Mouse (Mus musculus): ENCODE results near the gene Prox2.

Gene Prox2

DNA sequence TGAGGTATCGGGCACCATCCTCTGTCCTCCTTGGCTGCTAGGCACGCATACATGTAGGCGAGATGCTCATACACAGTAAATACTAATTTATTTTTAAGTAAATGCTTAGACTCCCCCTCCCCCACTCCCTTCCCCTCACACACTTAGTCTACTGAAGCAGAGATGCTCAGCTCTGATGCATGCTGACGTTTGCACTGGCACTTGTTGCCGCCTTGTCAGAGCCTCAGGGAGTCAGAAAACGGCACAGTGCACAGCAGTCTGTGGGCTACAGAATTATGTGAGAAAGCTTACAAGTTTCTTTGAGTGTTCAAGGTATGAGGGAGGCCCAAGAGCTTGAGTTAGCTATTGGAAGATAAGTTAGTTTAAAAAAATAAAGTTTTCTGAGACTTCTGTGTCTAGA, 20.8 kb upstream of the Prox2 start:
- DNase-seq (ENCODE audit: low read depth, low spot score) = peak; percentile 60

DNA sequence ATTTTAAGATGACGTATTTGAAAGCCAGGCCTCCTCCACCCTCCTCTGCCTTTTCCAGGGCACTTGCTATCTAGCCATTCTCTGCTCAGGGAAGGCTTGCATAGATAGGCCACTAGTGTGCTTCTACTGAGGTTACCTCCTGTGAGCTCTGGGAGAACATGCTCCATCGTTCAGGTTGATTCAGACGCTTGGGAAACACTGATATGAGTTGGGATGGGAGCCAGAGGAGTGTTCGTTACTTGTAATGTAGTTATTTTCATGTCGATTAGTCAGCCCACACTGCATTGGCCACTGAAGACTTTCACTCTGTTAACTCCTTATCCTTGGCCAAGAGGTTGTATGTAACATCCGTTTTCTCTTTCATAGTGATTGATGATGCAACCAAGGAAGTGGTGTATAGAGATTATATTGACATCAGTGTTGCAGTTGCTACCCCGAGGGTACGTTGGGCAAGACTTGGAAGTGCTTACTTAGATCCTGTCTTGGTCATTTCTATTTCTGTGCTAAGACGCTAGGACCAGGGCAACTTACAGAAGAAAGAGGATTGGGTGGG, 18.9 kb upstream of the Prox2 start:
- DNase-seq (ENCODE audit: low read depth, low spot score) = no peak

DNA sequence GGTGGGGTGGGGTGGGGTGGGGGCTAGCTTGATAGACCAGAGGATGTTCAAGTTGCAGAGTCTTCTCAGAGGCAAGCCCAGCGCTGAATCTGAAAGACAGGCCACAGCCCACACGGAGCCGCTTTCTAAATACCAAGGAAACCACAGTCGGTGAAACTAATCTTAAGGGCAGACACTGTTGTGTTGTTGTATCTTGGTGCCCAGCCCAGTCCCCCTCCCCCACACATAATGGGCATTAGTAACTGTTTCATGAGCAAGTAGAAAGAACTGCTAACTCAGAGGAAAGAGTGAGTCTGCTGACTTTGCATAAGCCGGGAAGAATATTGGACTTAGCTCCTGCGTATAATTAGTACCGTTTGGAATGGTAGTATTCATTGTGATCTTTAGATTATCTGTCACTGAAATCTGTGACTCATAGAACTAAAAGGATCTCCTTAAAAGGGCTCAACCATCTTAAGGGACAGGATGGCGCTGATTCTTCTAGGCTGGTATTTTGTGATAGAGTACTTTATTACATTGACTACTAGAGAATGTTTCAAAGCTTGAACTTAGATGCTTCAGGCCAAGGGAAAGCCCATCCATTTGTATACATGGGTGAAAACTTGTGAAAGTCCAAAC, 16.5 kb upstream of the Prox2 start:
- DNase-seq (ENCODE audit: low read depth, low spot score) = no peak

DNA sequence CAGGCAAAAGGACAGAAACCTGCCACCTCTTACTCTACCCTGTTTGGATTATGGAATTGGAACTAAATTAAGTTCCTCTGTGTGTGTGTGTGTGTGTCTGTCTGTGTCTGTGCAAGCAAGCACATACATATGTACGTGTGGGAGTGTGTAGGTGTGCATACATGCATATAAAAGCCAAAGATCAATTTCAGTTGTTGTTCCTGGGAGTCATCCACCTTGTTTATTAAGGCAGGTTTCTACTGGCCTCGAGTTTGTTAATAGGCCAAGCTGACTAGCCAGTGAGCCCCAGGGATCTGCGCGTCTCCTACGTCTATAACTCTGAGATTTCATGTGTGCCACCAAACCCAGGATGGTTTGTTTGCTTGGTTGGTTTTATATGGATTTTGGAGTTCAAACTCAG, 14.2 kb upstream of the Prox2 start:
- no peak for DNase-seq (ENCODE audit: low read depth, low spot score)

DNA sequence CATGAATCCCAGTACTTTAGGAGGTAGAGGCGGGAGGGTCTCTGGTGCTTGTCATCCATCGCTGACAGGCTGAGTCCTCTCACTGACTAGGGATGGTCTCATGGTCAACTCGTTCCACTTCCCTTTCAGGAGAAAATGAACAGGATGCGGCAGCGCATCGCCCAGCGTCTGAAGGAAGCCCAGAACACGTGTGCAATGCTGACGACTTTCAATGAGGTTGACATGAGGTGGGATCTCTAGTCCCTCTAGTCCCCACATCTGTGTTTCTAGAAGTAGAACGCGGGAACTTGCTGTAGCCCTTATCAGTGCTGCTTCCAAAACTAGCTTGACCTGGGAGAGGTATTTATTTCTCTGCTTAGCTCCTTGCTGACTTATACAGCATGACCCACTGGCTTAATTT, 13.1 kb upstream of the Prox2 start:
- no peak for DNase-seq (ENCODE audit: low read depth, low spot score)

DNA sequence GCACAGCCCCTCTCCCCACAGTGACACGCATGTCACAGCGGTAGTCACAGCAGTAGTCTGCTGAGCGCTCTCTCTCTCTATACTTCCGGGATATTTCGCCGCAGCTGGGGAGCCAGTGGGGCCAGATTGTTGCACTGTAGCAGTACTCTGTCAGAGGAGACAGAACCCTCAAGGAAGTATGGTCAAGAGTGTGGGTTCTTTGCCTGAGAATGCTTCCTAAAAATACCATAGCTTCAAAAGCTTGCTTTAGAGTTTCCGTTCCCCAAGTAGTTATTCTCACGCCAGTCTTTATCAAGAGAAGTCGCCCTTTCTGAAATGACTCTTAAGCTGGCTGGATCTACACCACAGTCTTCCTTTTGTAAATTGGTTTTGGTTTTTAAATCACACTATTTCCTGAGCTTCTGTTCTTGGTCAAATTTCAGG, 12.6 kb upstream of the Prox2 start:
- DNase-seq (ENCODE audit: low read depth, low spot score) = no peak

DNA sequence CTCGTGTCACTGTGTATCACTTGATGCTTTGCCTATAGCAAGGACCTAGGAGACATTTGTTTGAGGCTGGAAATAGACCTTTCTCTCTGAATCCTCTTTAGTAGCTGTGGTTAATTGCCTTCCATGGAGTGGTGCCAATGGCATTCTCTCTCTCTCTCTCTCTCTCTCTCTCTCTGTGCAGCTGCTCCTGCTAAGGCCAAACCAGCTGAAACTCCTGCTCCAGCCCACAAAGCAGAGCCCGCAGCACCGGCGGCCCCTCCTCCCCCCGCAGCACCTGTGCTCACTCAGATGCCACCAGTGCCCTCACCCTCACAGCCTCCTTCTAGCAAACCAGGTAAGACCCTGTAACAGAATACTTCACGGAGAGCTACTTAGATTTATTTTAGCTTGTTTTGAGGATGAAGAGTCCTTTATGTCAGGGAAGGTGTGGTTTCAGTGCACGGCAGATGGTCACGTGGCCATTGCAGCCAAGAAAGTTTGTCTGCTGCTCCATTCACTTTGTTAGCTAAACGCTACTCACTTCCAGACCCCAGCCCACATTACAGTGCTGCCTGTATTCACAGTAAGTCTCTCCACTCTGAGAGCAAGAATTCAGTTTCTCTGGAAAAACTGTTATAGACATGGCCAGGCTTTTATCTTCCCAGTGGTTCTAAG, 11.4 kb upstream of the Prox2 start:
- no peak for DNase-seq (ENCODE audit: low read depth, low spot score)

DNA sequence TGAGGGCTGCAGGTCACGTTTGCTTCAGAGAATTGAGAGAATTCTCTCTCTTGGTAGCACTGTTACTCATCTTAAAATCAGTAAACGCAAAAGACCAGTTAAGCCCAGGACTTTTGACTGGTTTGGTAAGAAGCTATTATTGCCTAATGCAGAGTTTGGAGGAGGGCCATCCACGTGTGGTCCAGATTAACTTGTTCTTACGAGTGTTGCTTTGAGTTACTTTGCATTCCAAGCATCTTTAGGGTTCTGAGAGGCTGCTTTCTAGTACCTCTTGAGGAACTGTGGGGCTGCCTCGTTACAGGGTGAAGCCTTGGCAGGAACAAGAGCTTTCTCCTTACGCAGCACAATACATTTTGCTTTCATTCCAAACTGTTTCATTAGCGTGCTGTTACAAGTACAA, 5.1 kb upstream of the Prox2 start:
- no peak for DNase-seq (ENCODE audit: low read depth, low spot score)

DNA sequence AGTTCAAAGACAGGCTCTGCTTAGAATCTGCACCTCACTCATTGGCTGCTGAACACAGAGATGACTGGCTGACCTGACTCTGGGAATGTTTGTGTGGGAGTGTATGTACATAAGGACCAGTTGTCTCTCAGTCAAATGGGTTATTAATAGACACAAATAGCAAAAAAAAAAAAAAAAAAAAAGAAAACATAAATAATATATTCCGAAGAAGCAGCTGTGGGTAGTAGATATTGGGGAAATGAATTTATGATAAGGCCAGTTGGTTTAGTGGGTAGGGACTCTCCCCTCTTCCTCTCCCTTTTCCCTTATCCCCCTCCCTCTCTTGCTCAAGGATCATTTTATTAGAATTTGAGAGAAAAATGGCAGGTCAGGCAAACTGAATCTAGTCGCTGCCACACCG, 3.4 kb upstream of the Prox2 start:
- no peak for DNase-seq (ENCODE audit: low read depth, low spot score)

DNA sequence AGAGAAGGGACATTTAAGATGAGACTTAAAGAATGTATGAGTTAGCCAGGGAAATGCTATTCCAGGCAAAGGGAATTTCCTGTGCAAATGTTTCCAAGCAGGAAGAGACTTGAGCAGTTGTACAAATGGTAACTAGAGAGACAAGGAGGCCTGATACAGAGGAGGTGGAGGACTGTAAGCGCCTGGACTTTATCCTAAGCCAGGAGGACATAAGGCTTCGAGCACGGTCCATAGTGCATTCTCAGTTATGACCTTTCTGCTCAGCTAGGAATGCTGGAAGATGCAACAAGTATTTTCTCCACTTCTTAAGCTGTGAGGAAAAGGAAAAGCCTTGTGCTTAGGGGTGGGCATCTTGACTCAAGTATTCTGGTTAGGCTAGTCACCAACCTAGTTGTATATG, 2.8 kb upstream of the Prox2 start:
- DNase-seq (ENCODE audit: low read depth, low spot score) = no peak

DNA sequence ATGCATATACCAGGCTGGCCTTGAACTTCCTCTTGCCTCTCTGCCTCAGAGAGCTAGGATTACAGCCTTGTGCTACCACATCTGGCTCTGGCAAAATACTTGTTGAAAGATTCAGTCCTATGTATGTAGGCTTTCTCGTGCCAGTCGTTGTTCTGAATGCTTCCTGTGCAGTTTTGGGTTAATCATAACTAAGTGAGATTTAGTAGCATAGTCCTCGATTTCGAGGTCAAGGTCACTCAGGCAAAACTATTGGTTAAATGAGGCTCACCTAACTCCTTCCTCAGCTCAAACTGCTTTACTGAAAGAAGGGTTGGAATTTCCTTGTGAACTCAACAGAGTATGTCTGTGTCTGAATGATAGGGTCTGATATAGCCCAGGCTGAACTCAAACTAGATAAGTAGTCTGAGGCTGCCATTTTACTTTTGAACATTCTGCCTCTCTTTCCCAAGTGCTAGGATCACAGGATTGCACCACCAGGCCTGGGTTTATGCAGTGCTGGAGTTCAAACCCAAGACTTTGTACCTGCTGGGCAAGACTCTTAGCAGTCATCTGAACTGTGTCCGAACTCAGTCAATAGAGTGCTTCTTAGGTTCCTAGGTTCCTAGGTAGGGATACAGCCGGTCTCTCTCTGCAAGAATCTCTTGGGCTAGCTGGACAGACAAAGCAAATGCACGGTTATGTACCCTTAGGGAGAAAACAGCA, 2.1 kb upstream of the Prox2 start:
- no peak for DNase-seq (ENCODE audit: low read depth, low spot score)

DNA sequence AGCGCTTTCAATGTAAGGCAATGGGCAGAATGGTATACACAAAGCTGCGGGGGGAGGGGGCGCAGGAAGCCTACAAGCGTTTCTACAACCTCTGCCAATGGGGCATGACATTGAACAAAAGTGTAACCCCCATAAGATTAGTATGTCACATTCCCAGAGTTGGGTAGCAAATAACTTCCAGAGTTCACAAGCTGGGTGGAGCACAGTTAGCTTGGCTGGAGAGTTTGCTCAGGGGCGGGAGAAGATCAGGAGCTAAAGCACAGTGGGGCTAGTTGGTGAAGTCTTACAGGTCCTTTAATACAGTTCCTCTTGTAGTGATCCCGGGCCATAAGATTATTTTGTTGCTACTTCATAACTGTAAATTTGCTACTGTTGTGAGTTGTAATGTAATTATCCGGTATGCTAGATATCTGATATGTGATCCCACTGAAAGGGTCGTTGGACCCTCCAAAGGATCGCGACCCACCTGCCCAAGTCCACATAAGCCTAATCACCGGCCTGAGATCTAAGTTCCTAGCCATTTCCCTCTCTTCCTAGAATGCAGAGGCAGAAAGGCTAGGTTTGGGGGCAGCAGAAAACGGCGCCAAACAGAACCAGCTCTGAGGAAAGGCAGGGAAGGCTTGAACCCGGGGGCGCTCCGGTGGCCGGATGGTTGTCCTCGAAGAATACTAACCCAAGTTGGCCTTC, 405 bp downstream of the Prox2 start:
- DNase-seq (ENCODE audit: low read depth, low spot score) = no peak

DNA sequence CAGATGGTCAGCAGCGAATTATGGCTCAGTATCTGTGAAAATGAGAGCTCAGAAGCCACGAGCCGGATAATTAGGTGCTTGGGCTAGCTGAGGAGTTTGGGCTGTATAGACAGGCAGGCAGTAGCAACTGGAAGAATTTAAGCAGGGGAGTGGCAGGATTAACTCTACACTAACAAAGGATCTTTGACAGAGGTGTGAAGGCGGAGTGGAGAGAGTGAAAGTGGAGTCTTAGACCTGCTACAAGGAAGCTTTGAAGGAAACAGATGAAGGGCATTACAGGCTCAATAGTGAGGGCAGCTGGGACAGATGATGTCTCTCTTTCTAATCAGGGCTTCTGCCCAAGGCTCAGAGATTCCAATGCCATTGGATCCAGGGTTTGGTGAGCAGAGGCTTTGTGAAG, 1.1 kb downstream of the Prox2 start:
- peak; percentile 46 for DNase-seq (ENCODE audit: low read depth, low spot score)

DNA sequence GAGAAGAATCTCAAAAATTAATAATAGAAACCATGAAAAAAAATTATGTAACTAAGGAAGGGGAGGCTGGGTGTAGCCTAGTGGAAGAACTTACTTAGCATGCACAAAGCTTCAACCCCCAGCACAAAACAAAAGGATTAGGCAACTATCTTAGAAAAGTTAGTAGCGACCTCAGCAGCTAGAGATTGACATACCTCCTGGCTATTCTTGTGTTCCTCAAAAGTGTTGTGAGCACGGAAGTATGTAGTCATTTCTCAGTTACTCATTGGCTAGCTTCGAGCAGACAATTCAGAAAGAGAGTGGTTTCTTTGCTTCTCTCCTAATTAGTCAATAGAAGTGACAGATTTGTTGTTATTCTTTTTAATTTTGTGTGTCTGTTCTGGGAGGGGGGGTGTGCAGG, 1.9 kb downstream of the Prox2 start:
- no peak for DNase-seq (ENCODE audit: low read depth, low spot score)

DNA sequence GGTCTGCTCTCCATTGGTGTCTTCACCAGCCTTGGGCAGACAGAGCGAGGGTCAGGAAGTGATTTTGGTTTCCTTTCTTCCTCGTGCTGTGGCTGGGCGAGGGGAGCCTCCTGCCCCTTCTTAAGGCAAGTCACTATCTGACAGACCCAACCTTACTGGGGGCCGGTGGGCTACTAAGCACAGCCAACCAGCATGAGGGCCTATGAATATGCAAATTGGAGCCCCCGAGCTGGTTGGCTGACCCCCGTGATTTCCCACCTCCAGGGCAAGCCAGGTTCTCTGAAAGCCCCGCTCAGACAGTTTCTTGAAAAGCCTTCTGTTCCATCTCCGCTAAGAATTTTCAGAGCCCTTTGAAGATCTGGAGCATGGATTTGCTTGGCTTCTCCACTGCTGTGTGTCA, 4.3 kb downstream of the Prox2 start:
- DNase-seq (ENCODE audit: low read depth, low spot score) = no peak

DNA sequence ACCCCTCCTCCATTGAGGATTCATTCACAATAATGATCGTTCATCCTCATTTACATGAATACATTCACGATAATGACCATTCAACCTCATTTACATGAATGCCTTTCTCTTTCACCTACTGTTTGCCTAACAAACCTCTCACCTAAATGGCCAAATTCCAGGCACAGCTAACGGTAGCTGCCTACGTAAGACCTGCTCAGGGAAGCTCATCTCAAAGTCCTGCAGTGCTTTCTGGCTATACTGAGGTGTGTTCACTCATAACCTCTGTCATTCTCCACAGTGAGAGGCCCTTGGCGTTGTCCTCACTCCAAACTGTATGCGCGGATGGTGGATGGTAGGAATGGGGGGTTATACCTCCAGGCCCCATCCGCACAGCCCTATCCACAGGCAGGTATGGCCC, 5.8 kb downstream of the Prox2 start:
- DNase-seq (ENCODE audit: low read depth, low spot score) = no peak

DNA sequence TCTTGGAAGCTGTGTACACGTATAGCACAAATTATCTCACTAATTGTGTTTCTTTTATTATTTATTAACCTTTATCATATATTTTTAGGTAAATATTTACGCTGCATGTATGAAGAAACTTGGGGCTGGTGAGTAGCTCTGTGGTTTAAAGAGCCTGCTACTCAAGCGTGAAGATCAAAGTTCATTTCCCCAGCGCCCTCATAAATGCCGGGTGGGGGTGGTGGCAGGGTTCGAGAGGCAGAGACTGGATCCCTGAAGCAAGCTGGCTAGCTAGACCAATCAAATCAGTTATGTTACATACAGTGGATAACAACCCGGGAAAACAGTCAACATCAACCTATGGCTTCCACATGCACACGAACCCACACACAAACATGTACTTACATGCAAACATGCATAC, 7.5 kb downstream of the Prox2 start:
- no peak for DNase-seq (ENCODE audit: low read depth, low spot score)

DNA sequence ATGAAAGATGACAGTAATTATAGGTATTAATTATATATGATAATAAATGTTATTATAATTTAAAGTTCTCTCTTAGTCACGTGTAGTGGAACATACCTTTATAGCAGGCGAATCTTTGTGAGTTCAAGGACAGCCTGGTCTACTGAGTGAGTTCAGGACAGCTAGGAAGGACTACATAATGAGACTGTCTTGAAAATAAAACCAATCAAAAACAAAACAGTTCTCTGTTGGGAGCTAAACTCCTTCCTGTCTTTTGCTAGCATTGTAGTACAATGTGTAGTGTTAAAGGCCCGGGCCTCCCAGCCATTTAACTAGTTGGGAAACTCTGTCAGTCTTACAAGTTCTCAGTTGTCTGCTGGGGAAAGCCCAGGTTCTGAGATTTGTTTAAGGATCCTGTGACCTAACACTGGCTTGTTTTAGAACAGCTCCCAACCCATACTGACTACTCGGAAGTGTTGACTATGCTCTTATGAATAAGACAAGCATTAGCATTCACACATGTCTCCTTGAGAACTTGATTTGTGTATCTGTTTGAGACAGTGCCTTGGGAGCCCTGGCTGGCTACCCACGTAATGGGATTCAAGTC, 8.9 kb downstream of the Prox2 start:
- DNase-seq (ENCODE audit: low read depth, low spot score) = no peak

DNA sequence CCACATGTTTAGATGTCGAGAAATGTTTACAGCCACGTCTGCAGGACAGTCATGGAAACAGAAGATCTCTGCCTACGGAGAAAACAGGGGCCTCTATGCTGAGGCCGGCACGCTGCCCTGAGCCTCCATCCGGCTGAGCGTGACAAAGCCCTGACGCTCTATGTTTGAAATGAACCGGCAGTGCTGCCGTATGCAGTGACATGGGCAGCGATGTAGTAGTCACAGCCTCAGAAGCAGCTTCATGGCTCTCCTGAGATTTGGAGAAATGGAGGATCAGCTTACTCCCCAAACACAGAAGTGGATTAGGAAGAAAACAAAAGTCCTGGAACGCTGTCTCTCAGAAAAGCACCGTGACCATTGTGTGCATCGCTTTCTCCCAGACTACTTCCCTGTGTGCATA, 9.6 kb downstream of the Prox2 start:
- DNase-seq (ENCODE audit: low read depth, low spot score) = no peak

DNA sequence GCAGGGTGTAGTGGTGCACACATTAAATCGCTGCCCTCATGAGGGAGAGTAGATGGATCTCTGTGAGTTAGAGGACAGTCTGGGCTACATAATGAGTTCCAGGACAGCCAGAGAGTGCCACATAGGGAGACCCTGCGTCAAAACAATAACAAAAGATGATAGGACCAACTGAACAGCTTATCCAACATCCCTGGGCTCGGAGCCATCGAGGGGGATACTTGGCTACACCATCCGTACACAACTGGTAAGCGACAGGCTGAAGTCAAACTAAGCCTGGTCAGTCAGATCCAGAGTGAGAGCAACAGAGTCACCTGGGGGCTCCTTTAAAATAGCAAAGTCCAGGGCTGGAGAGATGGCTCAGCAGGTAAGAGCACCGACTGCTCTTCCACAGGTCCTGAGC, 14.7 kb downstream of the Prox2 start:
- DNase-seq (ENCODE audit: low read depth, low spot score) = no peak

DNA sequence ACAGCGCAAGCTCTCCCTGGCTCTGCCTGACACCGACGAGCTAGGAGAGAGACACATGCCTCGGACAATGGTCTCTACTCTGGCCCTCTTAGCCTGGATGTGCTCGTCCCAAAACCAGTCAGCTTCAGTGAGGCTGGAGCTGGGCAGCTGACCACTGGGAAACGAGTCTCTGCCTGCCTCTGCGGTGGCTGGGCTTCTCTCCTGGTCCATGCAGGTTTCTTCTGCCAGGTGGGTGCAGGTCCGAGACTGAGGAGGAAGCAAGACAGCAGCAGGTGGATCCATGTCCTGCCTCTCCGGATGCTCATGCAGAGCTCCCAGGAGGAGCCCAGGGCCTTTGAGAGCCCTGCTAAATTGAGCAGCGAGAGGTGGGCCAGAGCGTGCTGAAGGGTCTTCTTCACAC, 15.4 kb downstream of the Prox2 start:
- no peak for DNase-seq (ENCODE audit: low read depth, low spot score)

DNA sequence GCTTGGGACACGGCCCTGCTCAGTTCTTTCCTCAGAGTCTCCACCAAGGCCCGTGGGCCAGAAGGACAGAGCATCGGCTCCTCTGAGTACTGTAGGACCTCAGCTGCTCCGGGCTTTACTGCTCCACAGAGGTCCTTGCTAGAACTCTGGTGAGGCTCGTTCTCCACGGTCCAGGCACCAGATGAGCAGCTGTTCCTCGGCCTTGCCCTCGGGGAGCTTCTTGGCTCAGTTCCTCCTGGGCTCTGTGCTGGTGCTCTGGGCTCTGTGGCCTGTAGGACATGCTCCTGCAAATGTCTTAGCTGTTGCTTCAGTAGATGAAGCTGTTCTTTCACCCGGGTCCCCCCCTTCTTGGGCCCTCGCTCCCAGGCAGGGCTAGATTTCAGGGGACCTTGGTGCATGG, 15.9 kb downstream of the Prox2 start:
- DNase-seq (ENCODE audit: low read depth, low spot score) = no peak

Measured in ZHBTc4 (cell line).